Comparison of ENCODE assay signal across 19 mouse cellular contexts in genomic region chr5:31611186-31611585, GRCm38 (mm10). TPM values are rescaled to one million over a fixed set of nuclear protein-coding genes. Genes with fewer than 3 reads are reported as not detected.
DNase-seq lines count a peak whose midpoint lies in the region; ATAC-seq and TF ChIP-seq lines count a peak whose summit lies in the region.
"Had no signal": no experiment of that assay in that cellular context is flagged by ENCODE, and none has a peak within 500 bp of the region (broad histone marks: within the 10 kb centered on the region; RNA-seq: fewer than 3 reads in every experiment).

No protein-coding gene starts in this region.

- peak; percentile 24 for DNase-seq in lung, postnatal 0 days (ENCODE audit: low spot score)
- no peak for DNase-seq in lung, adult 18-20 months
- no peak for DNase-seq in kidney, adult 2 months
- no peak for DNase-seq in frontal cortex, postnatal 10 days (ENCODE audit: low spot score in 2 of 2)
- DNase-seq: adrenal gland, postnatal 14 days; cerebellum, adult 18-20 months; cerebellum, adult 9-11 months; forebrain, postnatal 0 days; gastrocnemius, postnatal 10 days had no signal

- TF ChIP-seq POLR2A in bone marrow, adult 2 months (IDR thresholded peaks at IDR 0.05; ENCODE audit: borderline replicate concordance, control insufficient read depth, low read depth, low read length): no peak
- TF ChIP-seq POLR2A in kidney, adult 2 months (IDR thresholded peaks at IDR 0.05; ENCODE audit: low read depth, low read length): no peak

- H3K27me3 ChIP-seq in lung, postnatal 0 days (replicated peaks; ENCODE audit: insufficient read depth, low read length): no peaks in the 10 kb centered on the region
- H3K27me3 ChIP-seq in kidney, adult 2 months (replicated peaks; ENCODE audit: control insufficient read depth, insufficient read depth, low read length): no peaks in the 10 kb centered on the region
- H3K27me3 ChIP-seq: forebrain, embryonic 13.5 days; heart, embryonic 12.5 days; Patski had no signal

- H3K4me1 ChIP-seq in lung, postnatal 0 days (ENCODE audit: insufficient read depth, low read depth, low read length): peaks cover 6% of the 10 kb centered on the region; the same call in 1 of the 2 replicates
- peaks cover 4% of the 10 kb centered on the region; the same call in 1 of the 2 replicates for H3K4me1 ChIP-seq in bone marrow, adult 2 months (ENCODE audit: control insufficient read depth, insufficient read depth, low read length)
- H3K4me1 ChIP-seq in kidney, adult 2 months (ENCODE audit: control insufficient read depth, insufficient read depth, low read length): peaks cover 7% of the 10 kb centered on the region

- H3K4me3 ChIP-seq in lung, postnatal 0 days (ENCODE audit: low read depth, low read length): no peak overlapping the region
- no peak overlapping the region for H3K4me3 ChIP-seq in bone marrow, adult 2 months (replicated peaks; ENCODE audit: control insufficient read depth, low read depth, low read length)
- H3K4me3 ChIP-seq in kidney, adult 2 months (ENCODE audit: insufficient read depth, low read depth, low read length): no peak overlapping the region
- H3K4me3 ChIP-seq: embryonic facial prominence, embryonic 10.5 days; forebrain, embryonic 13.5 days; heart, embryonic 12.5 days; hindbrain, embryonic 10.5 days had no signal

- no peak for TF ChIP-seq EP300 in lung, postnatal 0 days (IDR thresholded peaks at IDR 0.05)

- no peak for ATAC-seq in lung, postnatal 0 days
- ATAC-seq in monocyte, adult 5-6 weeks (replicated peaks; ENCODE audit: insufficient number of reproducible peaks, low FRiP score, low TSS enrichment, poor library complexity, severe bottlenecking): peak; percentile 32; the same call in 1 of the 2 replicates
- ATAC-seq: activated CD4-positive, CD25-positive, alpha-beta regulatory T cell, adult 4 months; forebrain, embryonic 13.5 days; forebrain, postnatal 0 days; Patski had no signal

- TF ChIP-seq CTCF in lung, postnatal 0 days (IDR thresholded peaks at IDR 0.05): no peak
- TF ChIP-seq CTCF in bone marrow, adult 2 months (IDR thresholded peaks at IDR 0.05; ENCODE audit: control insufficient read depth, insufficient read depth, low read length): no peak
- TF ChIP-seq CTCF in kidney, adult 2 months (conservative IDR thresholded peaks at IDR 0.05; ENCODE audit: insufficient read depth, insufficient read length, low read depth, low read length): no peak

- no peak overlapping the region for H3K9ac ChIP-seq in lung, postnatal 0 days (replicated peaks; ENCODE audit: low read depth)
- H3K9ac ChIP-seq: forebrain, embryonic 13.5 days; forebrain, postnatal 0 days; heart, embryonic 12.5 days; hindbrain, embryonic 14.5 days had no signal

- H3K4me2 ChIP-seq in lung, postnatal 0 days (replicated peaks; ENCODE audit: low read depth, low read length): no peak overlapping the region
- H3K4me2 ChIP-seq: forebrain, embryonic 13.5 days; heart, embryonic 12.5 days; hindbrain, embryonic 14.5 days had no signal

- 95% methylated on average over 1 of the region's 1 CpGs for WGBS in lung, postnatal 0 days
- 30% methylated on average over 1 of the region's 1 CpGs for WGBS in bone marrow, adult 2 months
- WGBS in kidney, adult 2 months: 96% methylated on average over 1 of the region's 1 CpGs

- 0 out of 2 replicates have a peak, but pooled peaks cover 3% of the 10 kb centered on the region for H3K36me3 ChIP-seq in lung, postnatal 0 days (ENCODE audit: insufficient read depth, low read length)
- H3K36me3 ChIP-seq in kidney, adult 2 months (ENCODE audit: control insufficient read depth, insufficient read depth, low read length): no peaks in the 10 kb centered on the region

- peak overlapping the region; percentile 58; the same call in 1 of the 2 replicates for H3K27ac ChIP-seq in lung, postnatal 0 days (ENCODE audit: low read length)
- H3K27ac ChIP-seq in bone marrow, adult 2 months (ENCODE audit: control insufficient read depth, insufficient read depth, low read depth, low read length, poor library complexity): peak overlapping the region; percentile 82
- no peak overlapping the region for H3K27ac ChIP-seq in kidney, adult 2 months (ENCODE audit: insufficient read depth, low read depth, low read length)
- H3K27ac ChIP-seq: embryonic facial prominence, embryonic 10.5 days; forebrain, embryonic 13.5 days; hindbrain, embryonic 10.5 days; hindbrain, embryonic 14.5 days had no signal

- no peaks in the 10 kb centered on the region for H3K9me3 ChIP-seq in lung, postnatal 0 days (ENCODE audit: low read length)
- H3K9me3 ChIP-seq: embryonic facial prominence, embryonic 10.5 days; forebrain, embryonic 13.5 days; G1E; heart, embryonic 12.5 days; hindbrain, embryonic 10.5 days had no signal

RNA-seq across cellular contexts. Expression of gene Mrpl33, which starts 14.5 kb away (rescaled TPM):
- 307 and 313 TPM in 2 replicates for polyA plus RNA-seq in lung, postnatal 0 days (2015; fragmentation: Nextera tagmentation; extraction: Ambion mirVana)
- polyA plus RNA-seq in bone marrow, adult 2 months (2011; ENCODE audit: insufficient read depth, insufficient read length, low replicate concordance, missing spikeins): 89.1 and 162 TPM in 2 replicates
- total RNA-seq in monocyte, adult 5-6 weeks (2017): 184 to 237 TPM (median 196 TPM) in 3 replicates
- 24.1 and 34.3 TPM in 2 replicates for polyA plus RNA-seq in kidney, adult 2 months (2012; rRNA removed)
